Mouse (Mus musculus) adrenal gland, adult 2 months (tissue): Measurements from ENCODE around the gene Fezf1. TPM values are rescaled to one million over a fixed set of nuclear protein-coding genes. Genes with fewer than 3 reads are reported as not detected.

Source experiments
- DNase-seq: peaks from one replicate; pipeline ENCODE4 v3.0.0; 2021
- polyA plus RNA-seq: library from polyadenylated mRNA; depleted of rRNA; stranded (reverse); fragments of >200 nt; gene quantifications from 2 replicates; pipeline ENCODE4 v1.2.3, GENCODE M21; 2012; rRNA removed
- total RNA-seq, 2 experiments: library from RNA; stranded (reverse); gene quantifications; 2 replicates each; pipeline ENCODE4 v1.2.3; 2021

The Fezf1 gene
- total and polyA plus RNA-seq, 3 experiments, result not detected

- DNase-seq, result peak; percentile 17
Measured at GRCm38 (mm10) chr6:23247512-23248312, 450 bp downstream of the Fezf1 start.

DNA sequence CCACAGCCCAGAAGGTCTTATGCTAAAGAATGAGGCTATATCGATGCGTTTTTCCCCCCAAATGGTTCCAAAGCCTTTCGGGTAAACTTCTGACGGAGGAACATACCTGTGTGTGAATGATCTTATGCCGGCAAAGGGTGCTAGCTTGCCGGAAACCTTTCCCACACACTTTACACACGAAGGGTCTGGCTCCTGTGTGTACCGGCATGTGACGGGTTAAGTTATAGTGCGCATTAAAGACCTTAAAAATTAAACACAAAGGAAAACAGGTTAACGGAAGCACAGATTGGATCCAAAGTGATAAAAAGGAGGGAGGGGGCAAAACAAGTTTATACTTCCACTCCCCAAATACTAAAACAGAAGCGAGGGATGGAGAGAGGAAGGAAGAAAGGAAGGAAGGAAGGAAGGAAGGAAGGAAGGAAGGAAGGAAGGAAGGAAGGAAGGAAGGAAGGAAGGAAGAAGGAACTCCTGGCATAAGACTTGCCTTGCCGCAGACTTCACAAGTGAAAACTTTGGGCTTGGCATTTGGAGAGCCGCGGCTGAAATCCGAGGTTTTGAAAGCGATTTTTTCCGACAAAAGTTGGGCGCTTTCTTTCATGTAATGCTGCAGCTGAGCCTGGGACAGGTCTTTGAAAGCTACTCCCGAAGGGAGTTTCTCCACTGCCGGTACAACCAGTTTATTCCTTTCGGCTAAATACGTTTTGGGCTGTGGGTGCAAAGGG, 1.2 kb downstream of the Fezf1 start:
- no peak for DNase-seq

GRCm38 (mm10) chr6:23246061-23246789, 1.9 kb downstream of the Fezf1 start:
- DNase-seq, result no peak

DNA sequence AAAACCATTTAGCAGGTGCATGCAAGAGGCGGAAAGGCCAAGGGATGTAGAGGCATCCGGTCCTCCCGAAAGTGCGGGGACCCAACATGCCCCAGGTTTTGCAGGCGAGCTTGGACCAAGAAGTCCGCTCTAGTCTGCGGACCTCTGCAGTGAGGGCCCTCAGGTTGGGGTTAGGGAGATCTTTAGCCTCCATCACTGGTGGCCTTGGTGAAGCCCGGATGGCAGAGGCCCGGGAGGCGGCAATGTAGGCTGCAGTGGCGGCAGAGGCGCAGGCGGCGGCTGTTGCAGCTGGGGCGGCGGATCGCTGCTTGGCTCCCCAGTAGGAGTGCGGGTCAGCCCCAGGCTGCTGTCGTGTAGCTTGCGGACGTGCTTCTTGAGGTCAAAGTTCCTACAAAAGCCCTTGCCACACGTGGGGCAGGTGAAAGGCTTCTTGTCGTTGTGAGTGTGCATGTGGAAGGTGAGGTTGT, 2.6 kb downstream of the Fezf1 start:
- no peak for DNase-seq

DNA sequence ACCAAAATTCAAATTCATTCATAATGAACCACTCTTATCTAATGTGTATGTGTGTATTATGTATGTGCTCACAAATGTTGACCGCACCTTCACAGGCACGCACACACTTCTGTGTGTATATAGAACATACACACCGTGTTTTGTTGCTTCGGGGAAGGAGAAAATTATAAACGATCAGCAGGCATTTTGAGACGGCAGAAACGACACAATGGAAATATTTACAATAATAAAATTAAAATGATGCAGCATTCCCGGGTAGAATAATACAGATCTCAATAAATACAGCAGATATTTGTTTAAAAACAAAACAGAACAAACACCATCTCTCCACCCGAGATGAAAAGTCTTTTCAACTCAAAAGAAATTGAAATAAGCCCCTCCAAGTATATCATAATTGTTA, 3.0 kb downstream of the Fezf1 start:
- no peak for DNase-seq

GRCm38 (mm10) chr6:23243821-23244760, 4.1 kb downstream of the Fezf1 start:
- DNase-seq, result peak; percentile 67

DNA sequence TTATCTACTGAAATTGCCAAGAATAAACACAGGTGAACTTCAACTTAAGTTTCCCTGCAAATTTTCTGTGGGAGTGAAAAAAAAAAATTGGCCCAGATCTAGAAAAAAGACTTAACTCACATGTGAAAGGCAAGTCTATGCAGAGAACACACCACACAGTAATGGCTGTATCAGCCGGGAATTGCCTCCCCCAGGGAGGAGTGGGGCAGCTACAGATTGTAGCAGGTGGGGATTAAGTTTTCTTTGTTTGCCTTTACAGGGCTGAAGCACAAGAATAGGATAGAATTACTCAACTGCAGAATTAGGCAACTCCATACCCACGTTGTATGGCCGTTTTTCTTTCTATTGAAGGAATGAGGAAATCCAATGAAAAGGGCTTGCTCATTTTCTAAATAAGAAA, 36.7 kb downstream of the Fezf1 start:
- DNase-seq, result no peak

DNA sequence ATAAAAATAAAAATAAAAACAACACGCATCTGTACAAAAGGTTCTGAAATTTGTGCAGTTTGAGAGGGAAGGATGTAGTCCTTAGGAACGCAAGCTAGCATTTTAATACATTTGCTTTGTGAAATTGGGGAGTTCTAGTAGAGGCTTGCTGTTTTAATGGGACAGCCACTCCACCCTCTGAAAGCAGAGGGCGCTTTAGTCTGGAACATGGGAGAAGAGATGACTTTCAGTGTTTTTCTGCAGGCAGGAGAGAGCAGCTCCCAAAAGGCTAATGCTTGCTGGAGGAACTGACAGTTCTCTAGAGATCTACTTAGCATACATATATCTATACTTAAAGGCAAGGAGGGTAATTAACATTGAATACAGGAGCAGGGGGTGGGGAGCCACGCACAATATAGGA, 40.4 kb downstream of the Fezf1 start:
- DNase-seq, result no peak

DNA sequence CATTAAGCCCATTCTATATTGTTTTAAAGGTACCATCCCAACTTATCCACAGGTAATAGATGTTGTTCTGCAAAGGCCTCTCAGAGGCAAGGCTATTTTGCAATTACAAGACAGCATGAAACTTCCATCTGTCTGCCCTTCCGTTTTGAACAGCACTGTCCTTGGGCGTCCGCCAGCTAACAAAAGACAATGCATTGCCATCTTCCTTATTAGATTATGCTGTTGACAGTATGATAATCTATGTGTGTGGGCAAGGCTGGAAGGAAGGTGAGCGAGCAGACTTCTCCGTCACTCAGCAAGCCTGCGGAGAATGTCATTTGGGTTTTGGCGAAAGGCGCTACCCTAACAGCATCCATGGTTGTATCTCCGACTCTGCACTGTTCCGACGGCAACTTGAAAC, 45.5 kb downstream of the Fezf1 start:
- peak; percentile 32 for DNase-seq

Other genes starting within 250 kb of the Fezf1 start
- 1 to 10 TPM in 1 of 2 experiments, under 1 TPM in 1; 0.66 to 6.5 TPM for gene Aass, start 115.4 kb downstream of the Fezf1 start, total RNA-seq
- 0.29 and 0.91 TPM in 2 replicates for gene Aass, start 115.4 kb downstream of the Fezf1 start, polyA plus RNA-seq